Mouse (Mus musculus) midbrain, embryonic 16.5 days (tissue): ENCODE results near the gene Itm2c. TPM values are rescaled to one million over a fixed set of nuclear protein-coding genes. Genes with fewer than 3 reads are reported as not detected.

Experiments
- ATAC-seq: fragments of 200-750 bp; cut with Nextera tagmentation; 2 replicates; pipeline ENCODE4 v1.8.0; 2017; ENCODE audit warnings: moderate TSS enrichment
- H3K27ac ChIP-seq: fragments of 300-500 bp; sonication (generic); 2 replicates; pipeline ENCODE4 v1.5.1; 2014; ENCODE audit warnings: mild to moderate bottlenecking, low read length, mixed read lengths
- H3K27me3 ChIP-seq: fragments of 300-500 bp; sonication (generic); 2 replicates; pipeline ENCODE4 v1.6.1; 2014; ENCODE audit warnings: low read depth, low read length, mixed read lengths; ENCODE audit not compliant: control insufficient read depth, insufficient read depth
- H3K36me3 ChIP-seq: fragments of 300-500 bp; sonication (generic); 2 replicates; pipeline ENCODE4 v1.6.1; 2014; ENCODE audit warnings: mild to moderate bottlenecking, low read length, moderate library complexity, mixed read lengths; ENCODE audit not compliant: control insufficient read depth, insufficient read depth
- H3K4me1 ChIP-seq: fragments of 300-500 bp; sonication (generic); 2 replicates; pipeline ENCODE4 v1.6.1; 2014; ENCODE audit warnings: mild to moderate bottlenecking, low read length, mixed read lengths; ENCODE audit not compliant: control insufficient read depth, insufficient read depth
- H3K4me2 ChIP-seq: fragments of 300-500 bp; sonication (generic); 2 replicates; pipeline ENCODE4 v1.6.1; 2014; ENCODE audit warnings: mild to moderate bottlenecking, low read length, mixed read lengths
- H3K4me3 ChIP-seq: fragments of 300-500 bp; sonication (generic); 2 replicates; pipeline ENCODE4 v1.5.1; 2014; ENCODE audit warnings: low read depth, mild to moderate bottlenecking, low read length, moderate library complexity, mixed read lengths
- H3K9ac ChIP-seq: fragments of 300-500 bp; sonication (generic); 2 replicates; pipeline ENCODE4 v1.6.1; 2014; ENCODE audit warnings: low read depth, low read length, mixed read lengths
- H3K9me3 ChIP-seq: fragments of 300-500 bp; sonication (generic); replicated peaks from 2 replicates; pipeline ENCODE4 v1.6.1; 2014; ENCODE audit warnings: mild to moderate bottlenecking, low read length, mixed read lengths; ENCODE audit not compliant: control insufficient read depth, poor library complexity, severe bottlenecking
- WGBS: fragments of 180-500 bp; shearing (Covaris S2); extraction: QIAGEN DNeasy Blood & Tissue Kit; methylation state at CpG from one replicate; pipeline ENCODE4 v1.1.7; 2014; 5-methylcytosine and 5-hydroxymethylcytosine counted together
- polyA plus RNA-seq: library from polyadenylated mRNA; unstranded; fragments of >200 nt; fragmentation: Nextera tagmentation; extraction: Ambion mirVana; gene quantifications from 2 replicates; pipeline ENCODE4 v1.2.1, GENCODE M21; 2015

The Itm2c gene
- polyA plus RNA-seq, 1 experiment from 2014 or later = 249 TPM

- Histone ChIP-seq H3K36me3 (no peaks in the 10 kb centered on the region), H3K4me2 (peak overlapping the region; percentile 79), H3K4me3 (peak overlapping the region; percentile 63), H3K27me3 (no peaks in the 10 kb centered on the region), H3K9me3 (no peaks in the 10 kb centered on the region), H3K4me1 (peaks cover 65% of the 10 kb centered on the region), H3K27ac (peak overlapping the region; percentile 82), H3K9ac (peak overlapping the region; percentile 28)
- WGBS = 56% methylated on average over 12 of the region's 12 CpGs
- ATAC-seq = no peak
These were observed 3.0 kb downstream of the Itm2c start for GRCm38 (mm10) chr1:85896781-85897700.

- 26% methylated on average over 8 of the region's 8 CpGs for WGBS
- Histone ChIP-seq H3K27ac (peak overlapping the region; percentile 82), H3K4me3 (peak overlapping the region; percentile 18; the same call in 1 of the 2 replicates), H3K36me3 (peaks cover 4% of the 10 kb centered on the region; the same call in 1 of the 2 replicates), H3K4me2 (peak overlapping the region; percentile 79), H3K27me3 (no peaks in the 10 kb centered on the region), H3K4me1 (peaks cover 69% of the 10 kb centered on the region), H3K9me3 (no peaks in the 10 kb centered on the region), H3K9ac (peak overlapping the region; percentile 36)
- ATAC-seq = no peak
These were observed 4.0 kb downstream of the Itm2c start for GRCm38 (mm10) chr1:85897901-85898760.

- Histone ChIP-seq H3K27me3 (no peaks in the 10 kb centered on the region), H3K4me2 (peak overlapping the region; percentile 79), H3K27ac (peak overlapping the region; percentile 82), H3K4me1 (peaks cover 69% of the 10 kb centered on the region), H3K36me3 (peaks cover 8% of the 10 kb centered on the region), H3K9ac (peak overlapping the region; percentile 36), H3K9me3 (no peaks in the 10 kb centered on the region), H3K4me3 (peak overlapping the region; percentile 4)
- ATAC-seq = peak; percentile 4; the same call in 1 of the 2 replicates
- 6% methylated on average over 12 of the region's 12 CpGs for WGBS
These were observed 4.8 kb downstream of the Itm2c start for GRCm38 (mm10) chr1:85898761-85899387.

- Histone ChIP-seq H3K9ac (peak overlapping the region; percentile 36; the same call in 1 of the 2 replicates), H3K9me3 (no peaks in the 10 kb centered on the region), H3K27ac (peak overlapping the region; percentile 82), H3K36me3 (peaks cover 12% of the 10 kb centered on the region), H3K4me2 (peak overlapping the region; percentile 79), H3K27me3 (no peaks in the 10 kb centered on the region), H3K4me1 (peaks cover 69% of the 10 kb centered on the region), H3K4me3 (peak overlapping the region; percentile 4; the same call in 1 of the 2 replicates)
- ATAC-seq = no peak
These were observed 5.3 kb downstream of the Itm2c start for GRCm38 (mm10) chr1:85899388-85899761.

- Histone ChIP-seq H3K27me3 (no peaks in the 10 kb centered on the region), H3K27ac (peak overlapping the region; percentile 44; the same call in 1 of the 2 replicates), H3K9ac (peak overlapping the region; percentile 36; the same call in 1 of the 2 replicates), H3K4me3 (no peak overlapping the region), H3K4me2 (peak overlapping the region; percentile 7; the same call in 1 of the 2 replicates), H3K9me3 (no peaks in the 10 kb centered on the region), H3K4me1 (peaks cover 67% of the 10 kb centered on the region), H3K36me3 (peaks cover 24% of the 10 kb centered on the region)
- WGBS = 61% methylated on average over 7 of the region's 7 CpGs
- ATAC-seq = no peak
These were observed 6.6 kb downstream of the Itm2c start for GRCm38 (mm10) chr1:85900521-85901333.

- peaks cover 58% of the 10 kb centered on the region for H3K4me1 ChIP-seq
These were observed 7.5 kb downstream of the Itm2c start for GRCm38 (mm10) chr1:85901516-85902107.

GRCm38 (mm10) chr1:85902108-85902561 lies 8.1 kb downstream of the Itm2c start:
- Histone ChIP-seq H3K9me3 (no peaks in the 10 kb centered on the region), H3K27ac (peak overlapping the region; percentile 34), H3K4me2 (no peak overlapping the region), H3K36me3 (peaks cover 38% of the 10 kb centered on the region), H3K4me3 (no peak overlapping the region), H3K4me1 (peaks cover 53% of the 10 kb centered on the region), H3K9ac (no peak overlapping the region), H3K27me3 (no peaks in the 10 kb centered on the region)
- ATAC-seq = 0 out of 2 replicates have a peak, but pooled peaks have one; percentile 13
- 17% methylated on average over 5 of the region's 7 CpGs for WGBS

More at GRCm38 (mm10) chr1:85901516-85902107, 7.5 kb downstream of the Itm2c start:
- Histone ChIP-seq H3K27ac (peak overlapping the region; percentile 34), H3K27me3 (no peaks in the 10 kb centered on the region), H3K4me2 (no peak overlapping the region), H3K36me3 (peaks cover 33% of the 10 kb centered on the region), H3K9ac (no peak overlapping the region), H3K4me3 (no peak overlapping the region), H3K9me3 (no peaks in the 10 kb centered on the region)
- 43% methylated on average over 3 of the region's 3 CpGs for WGBS
- no peak for ATAC-seq
